Mouse (Mus musculus) thymus, adult 2 months (tissue): Measurements from ENCODE around the gene C130032M10Rik.

Experiments used
- CTCF ChIP-seq: fragments of 200-500 bp; IDR thresholded peaks from 2 replicates; pipeline ENCODE4 v1.5.1; 2012; ENCODE audit warnings: mild to moderate bottlenecking, control low read depth, low read length, moderate library complexity, borderline replicate concordance; ENCODE audit not compliant: control insufficient read depth, poor library complexity, insufficient read depth; ENCODE audit errors: extremely low read depth
- POLR2A ChIP-seq: fragments of 200-500 bp; IDR thresholded peaks from 2 replicates; pipeline ENCODE4 v1.6.1; 2012; ENCODE audit warnings: mild to moderate bottlenecking, low read length, control low read depth, moderate library complexity; ENCODE audit not compliant: control insufficient read depth, poor library complexity, insufficient read depth; ENCODE audit errors: extremely low read depth

DNA sequence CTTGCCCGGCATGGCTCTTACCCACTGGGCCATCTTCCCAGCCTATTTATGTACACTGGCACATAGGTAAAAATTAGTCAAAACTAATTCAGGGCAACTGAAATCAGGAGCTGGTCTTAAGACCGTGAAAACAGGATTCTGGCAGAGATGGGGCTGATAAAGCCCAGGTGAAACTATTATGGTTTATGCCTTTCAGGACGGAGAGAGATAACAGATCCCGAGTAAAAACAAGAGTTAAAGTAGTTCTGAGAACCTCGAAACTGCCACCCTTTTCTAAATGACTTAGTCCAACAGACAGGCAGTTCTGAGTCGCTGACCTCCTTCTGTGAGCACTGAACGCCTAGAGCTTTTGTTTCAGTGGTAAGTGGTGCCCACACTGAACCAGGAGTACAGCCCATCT, 43.6 kb upstream of the C130032M10Rik start:
- TF ChIP-seq POLR2A (no peak), CTCF (no peak)
